Mouse (Mus musculus): ENCODE results near the gene Iqcd.

DNA sequence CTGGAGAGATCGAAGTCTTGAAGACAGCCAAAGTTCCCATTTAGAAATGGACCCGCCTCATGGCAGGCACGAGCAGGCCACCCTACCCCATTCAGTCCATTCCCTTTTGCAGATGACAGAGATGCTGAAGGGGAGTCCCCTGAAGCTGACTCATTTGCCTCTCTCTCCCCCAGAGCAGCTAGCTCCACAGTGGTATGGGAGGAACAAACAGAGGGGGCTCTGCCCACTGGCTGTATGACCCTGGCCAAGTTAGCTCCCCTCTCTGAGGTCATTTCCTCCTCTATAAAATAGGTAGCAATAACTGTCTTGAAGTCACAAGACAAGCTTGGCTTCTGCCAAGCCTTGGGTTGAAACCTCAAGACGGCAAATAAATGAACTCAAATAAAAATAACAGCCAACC, 5.3 kb upstream of the Iqcd start:
- TF ChIP-seq POLR2A (IDR thresholded peaks at IDR 0.05; ENCODE audit: low read depth, low read length) (no peak), CTCF (IDR thresholded peaks at IDR 0.05; ENCODE audit: borderline replicate concordance, insufficient read depth, low read length) (no peak)

Measured in embryonic fibroblast, embryonic 13.5 days (primary cell).